Mouse (Mus musculus): ENCODE results near the gene Cacng2. TPM values are rescaled to one million over a fixed set of nuclear protein-coding genes. Genes with fewer than 3 reads are reported as not detected.

Cacng2 gene
- polyA plus RNA-seq, 1 experiment from 2014 or later, result 2.4 TPM

GRCm38 (mm10) chr15:78153045-78153775 is 33.4 kb upstream of the Cacng2 start:
- no peaks in the 10 kb centered on the region for H3K36me3 ChIP-seq (ENCODE audit: control insufficient read depth, insufficient read depth, low read length)
- H3K4me1 ChIP-seq (replicated peaks; ENCODE audit: control insufficient read depth, insufficient read depth, low read length), result peaks cover 2% of the 10 kb centered on the region; the same call in 1 of the 2 replicates
- H3K9ac ChIP-seq (ENCODE audit: low read depth, low read length), result no peak overlapping the region
- H3K4me3 ChIP-seq (ENCODE audit: low read depth, low read length), result no peak overlapping the region
- ATAC-seq (ENCODE audit: low FRiP score), result no peak
- peak; percentile 23 for DNase-seq (ENCODE audit: low spot score)
- no peak overlapping the region for H3K4me2 ChIP-seq (replicated peaks; ENCODE audit: low read depth, low read length)
- no peaks in the 10 kb centered on the region for H3K27me3 ChIP-seq (ENCODE audit: control insufficient read depth, insufficient read depth, low read length)
- no peak overlapping the region for H3K27ac ChIP-seq (ENCODE audit: low read depth, low read length)
- H3K9me3 ChIP-seq (ENCODE audit: control insufficient read depth, low read length), result no peaks in the 10 kb centered on the region
- 44% methylated on average over 11 of the region's 11 CpGs for WGBS

GRCm38 (mm10) chr15:78148565-78148964 is 28.7 kb upstream of the Cacng2 start:
- Histone ChIP-seq H3K4me2 (replicated peaks; ENCODE audit: low read depth, low read length) (no peak overlapping the region), H3K27ac (ENCODE audit: low read depth, low read length) (no peak overlapping the region), H3K9ac (ENCODE audit: low read depth, low read length) (no peak overlapping the region), H3K36me3 (ENCODE audit: control insufficient read depth, insufficient read depth, low read length) (no peaks in the 10 kb centered on the region), H3K4me3 (ENCODE audit: low read depth, low read length) (no peak overlapping the region), H3K27me3 (ENCODE audit: control insufficient read depth, insufficient read depth, low read length) (no peaks in the 10 kb centered on the region), H3K4me1 (replicated peaks; ENCODE audit: control insufficient read depth, insufficient read depth, low read length) (peaks cover 2% of the 10 kb centered on the region; the same call in 1 of the 2 replicates), H3K9me3 (ENCODE audit: control insufficient read depth, low read length) (no peaks in the 10 kb centered on the region)
- 68% methylated on average over 7 of the region's 7 CpGs for WGBS
- ATAC-seq (ENCODE audit: low FRiP score) (no peak), DNase-seq (ENCODE audit: low spot score) (peak; percentile 25)

GRCm38 (mm10) chr15:78140226-78140625 is 20.4 kb upstream of the Cacng2 start:
- no peaks in the 10 kb centered on the region for H3K36me3 ChIP-seq (ENCODE audit: control insufficient read depth, insufficient read depth, low read length)
- no peak overlapping the region for H3K4me2 ChIP-seq (replicated peaks; ENCODE audit: low read depth, low read length)
- H3K9me3 ChIP-seq (ENCODE audit: control insufficient read depth, low read length), result no peaks in the 10 kb centered on the region
- ATAC-seq (ENCODE audit: low FRiP score) (no peak), DNase-seq (ENCODE audit: low spot score) (no peak)
- H3K4me3 ChIP-seq (ENCODE audit: low read depth, low read length), result no peak overlapping the region
- H3K27me3 ChIP-seq (ENCODE audit: control insufficient read depth, insufficient read depth, low read length), result no peaks in the 10 kb centered on the region
- no peak overlapping the region for H3K27ac ChIP-seq (ENCODE audit: low read depth, low read length)
- H3K9ac ChIP-seq (ENCODE audit: low read depth, low read length), result no peak overlapping the region
- no peaks in the 10 kb centered on the region for H3K4me1 ChIP-seq (replicated peaks; ENCODE audit: control insufficient read depth, insufficient read depth, low read length)
- WGBS, result 50% methylated on average over 8 of the region's 8 CpGs

GRCm38 (mm10) chr15:78134606-78135005 is 14.8 kb upstream of the Cacng2 start:
- Histone ChIP-seq H3K36me3 (ENCODE audit: control insufficient read depth, insufficient read depth, low read length) (no peaks in the 10 kb centered on the region), H3K4me1 (replicated peaks; ENCODE audit: control insufficient read depth, insufficient read depth, low read length) (0 out of 2 replicates have a peak, but pooled peaks cover 3% of the 10 kb centered on the region), H3K4me3 (ENCODE audit: low read depth, low read length) (no peak overlapping the region), H3K4me2 (replicated peaks; ENCODE audit: low read depth, low read length) (no peak overlapping the region), H3K9me3 (ENCODE audit: control insufficient read depth, low read length) (no peaks in the 10 kb centered on the region), H3K27me3 (ENCODE audit: control insufficient read depth, insufficient read depth, low read length) (no peaks in the 10 kb centered on the region), H3K9ac (ENCODE audit: low read depth, low read length) (no peak overlapping the region), H3K27ac (ENCODE audit: low read depth, low read length) (no peak overlapping the region)
- DNase-seq (ENCODE audit: low spot score) (no peak), ATAC-seq (ENCODE audit: low FRiP score) (no peak)
- WGBS, result 30% methylated on average over 6 of the region's 6 CpGs

GRCm38 (mm10) chr15:78133389-78133788 is 13.6 kb upstream of the Cacng2 start:
- Histone ChIP-seq H3K4me3 (ENCODE audit: low read depth, low read length) (no peak overlapping the region), H3K4me1 (replicated peaks; ENCODE audit: control insufficient read depth, insufficient read depth, low read length) (0 out of 2 replicates have a peak, but pooled peaks cover 3% of the 10 kb centered on the region), H3K36me3 (ENCODE audit: control insufficient read depth, insufficient read depth, low read length) (no peaks in the 10 kb centered on the region), H3K9ac (ENCODE audit: low read depth, low read length) (no peak overlapping the region), H3K4me2 (replicated peaks; ENCODE audit: low read depth, low read length) (no peak overlapping the region), H3K27me3 (ENCODE audit: control insufficient read depth, insufficient read depth, low read length) (no peaks in the 10 kb centered on the region), H3K9me3 (ENCODE audit: control insufficient read depth, low read length) (no peaks in the 10 kb centered on the region), H3K27ac (ENCODE audit: low read depth, low read length) (no peak overlapping the region)
- WGBS, result 34% methylated on average over 2 of the region's 2 CpGs
- ATAC-seq (ENCODE audit: low FRiP score), result peak; percentile 54
- peak; percentile 46 for DNase-seq (ENCODE audit: low spot score)

GRCm38 (mm10) chr15:78119248-78119647 is 580 bp downstream of the Cacng2 start:
- Histone ChIP-seq H3K9me3 (ENCODE audit: control insufficient read depth, low read length) (no peaks in the 10 kb centered on the region), H3K4me1 (replicated peaks; ENCODE audit: control insufficient read depth, insufficient read depth, low read length) (no peaks in the 10 kb centered on the region), H3K4me2 (replicated peaks; ENCODE audit: low read depth, low read length) (peak overlapping the region; percentile 63), H3K27ac (ENCODE audit: low read depth, low read length) (peak overlapping the region; percentile 61), H3K4me3 (ENCODE audit: low read depth, low read length) (peak overlapping the region; percentile 46), H3K36me3 (ENCODE audit: control insufficient read depth, insufficient read depth, low read length) (no peaks in the 10 kb centered on the region), H3K9ac (ENCODE audit: low read depth, low read length) (peak overlapping the region; percentile 63), H3K27me3 (ENCODE audit: control insufficient read depth, insufficient read depth, low read length) (0 out of 2 replicates have a peak, but pooled peaks cover 2% of the 10 kb centered on the region)
- 4% methylated on average over 37 of the region's 39 CpGs for WGBS
- peak; percentile 55; the same call in 1 of the 2 replicates for ATAC-seq (ENCODE audit: low FRiP score)
- DNase-seq (ENCODE audit: low spot score), result no peak

GRCm38 (mm10) chr15:78118275-78118995 is 1.4 kb downstream of the Cacng2 start:
- 0 out of 2 replicates have a peak, but pooled peaks cover 2% of the 10 kb centered on the region for H3K27me3 ChIP-seq (ENCODE audit: control insufficient read depth, insufficient read depth, low read length)
- H3K4me1 ChIP-seq (replicated peaks; ENCODE audit: control insufficient read depth, insufficient read depth, low read length), result no peaks in the 10 kb centered on the region
- H3K4me2 ChIP-seq (replicated peaks; ENCODE audit: low read depth, low read length), result peak overlapping the region; percentile 63; the same call in 1 of the 2 replicates
- ATAC-seq (ENCODE audit: low FRiP score), result no peak
- no peak overlapping the region for H3K9ac ChIP-seq (ENCODE audit: low read depth, low read length)
- no peak overlapping the region for H3K27ac ChIP-seq (ENCODE audit: low read depth, low read length)
- H3K4me3 ChIP-seq (ENCODE audit: low read depth, low read length), result no peak overlapping the region
- no peaks in the 10 kb centered on the region for H3K9me3 ChIP-seq (ENCODE audit: control insufficient read depth, low read length)
- no peaks in the 10 kb centered on the region for H3K36me3 ChIP-seq (ENCODE audit: control insufficient read depth, insufficient read depth, low read length)
- DNase-seq (ENCODE audit: low spot score), result peak; percentile 15
- WGBS, result 65% methylated on average over 16 of the region's 18 CpGs

GRCm38 (mm10) chr15:78117731-78118130 is 2.1 kb downstream of the Cacng2 start:
- H3K4me2 ChIP-seq (replicated peaks; ENCODE audit: low read depth, low read length), result no peak overlapping the region
- H3K9me3 ChIP-seq (ENCODE audit: control insufficient read depth, low read length), result no peaks in the 10 kb centered on the region

More at GRCm38 (mm10) chr15:78117731-78118130, 2.1 kb downstream of the Cacng2 start:
- 83% methylated on average over 16 of the region's 16 CpGs for WGBS
- Histone ChIP-seq H3K27me3 (ENCODE audit: control insufficient read depth, insufficient read depth, low read length) (0 out of 2 replicates have a peak, but pooled peaks cover 2% of the 10 kb centered on the region), H3K36me3 (ENCODE audit: control insufficient read depth, insufficient read depth, low read length) (no peaks in the 10 kb centered on the region), H3K9ac (ENCODE audit: low read depth, low read length) (no peak overlapping the region), H3K4me3 (ENCODE audit: low read depth, low read length) (no peak overlapping the region), H3K4me1 (replicated peaks; ENCODE audit: control insufficient read depth, insufficient read depth, low read length) (no peaks in the 10 kb centered on the region), H3K27ac (ENCODE audit: low read depth, low read length) (no peak overlapping the region)
- DNase-seq (ENCODE audit: low spot score) (no peak), ATAC-seq (ENCODE audit: low FRiP score) (no peak)
